Mouse (Mus musculus): ENCODE data around the gene Adck1. TPM values are rescaled to one million over a fixed set of nuclear protein-coding genes. Genes with fewer than 3 reads are reported as not detected.
A peak's percentile ranks its signal among the peaks of the same experiment; 100 is the strongest.

The Adck1 gene
- total RNA-seq, 2 experiments from 2014 or later, result 24.9 to 27.1 TPM

GRCm38 (mm10) chr12:88419912-88420621 lies 59.7 kb downstream of the Adck1 start:
- DNase-seq, result peak; percentile 6 to 23
- intact Hi-C loops (cut with DNase I), result no loop called here

GRCm38 (mm10) chr12:88426926-88427325 lies 66.6 kb downstream of the Adck1 start:
- intact Hi-C loops (cut with DNase I), result no loop called here
- DNase-seq, result no peak

- DNase-seq, result peak; percentile 24 to 34
- intact Hi-C loops (cut with DNase I), result no loop called here
Observed at GRCm38 (mm10) chr12:88428735-88429134, 68.4 kb downstream of the Adck1 start.

- intact Hi-C loops (cut with DNase I), result no loop called here
Observed at GRCm38 (mm10) chr12:88432277-88432676, 71.9 kb downstream of the Adck1 start.

GRCm38 (mm10) chr12:88433171-88433570 lies 72.8 kb downstream of the Adck1 start:
- intact Hi-C loops (cut with DNase I), result no loop called here
- no peak for DNase-seq

More at GRCm38 (mm10) chr12:88432277-88432676, 71.9 kb downstream of the Adck1 start:
- no peak for DNase-seq

- no peak for DNase-seq
- intact Hi-C loops (cut with DNase I), result no loop called here
Observed at GRCm38 (mm10) chr12:88436962-88437750, 76.8 kb downstream of the Adck1 start.

- intact Hi-C loops (cut with DNase I), result no loop called here
- no peak for DNase-seq
Observed at GRCm38 (mm10) chr12:88441922-88442809, 81.8 kb downstream of the Adck1 start.

GRCm38 (mm10) chr12:88444040-88444439 lies 83.7 kb downstream of the Adck1 start:
- intact Hi-C loops (cut with DNase I), result no loop called here
- peak in 1 of 2 experiments; percentile 12 for DNase-seq

- intact Hi-C loops (cut with DNase I), result no loop called here
- DNase-seq, result no peak
Observed at GRCm38 (mm10) chr12:88445471-88445870, 85.1 kb downstream of the Adck1 start.

GRCm38 (mm10) chr12:88450658-88451563 lies 90.6 kb downstream of the Adck1 start:
- no peak for DNase-seq
- intact Hi-C loops (cut with DNase I), result no loop called here

GRCm38 (mm10) chr12:88454701-88455410 lies 94.5 kb downstream of the Adck1 start:
- no peak for DNase-seq
- intact Hi-C loops (cut with DNase I), result no loop called here

- intact Hi-C loops (cut with DNase I), result no loop called here
- DNase-seq, result no peak
Observed at GRCm38 (mm10) chr12:88457021-88457420, 96.7 kb downstream of the Adck1 start.

- intact Hi-C loops (cut with DNase I), result no loop called here
- DNase-seq, result no peak
Observed at GRCm38 (mm10) chr12:88458936-88459335, 98.6 kb downstream of the Adck1 start.

- intact Hi-C loops (cut with DNase I), result no loop called here
- no peak for DNase-seq
Observed at GRCm38 (mm10) chr12:88459461-88459860, 99.1 kb downstream of the Adck1 start.

- intact Hi-C loops (cut with DNase I), result no loop called here
- DNase-seq, result no peak
Observed at GRCm38 (mm10) chr12:88461026-88461425, 100.7 kb downstream of the Adck1 start.

- DNase-seq, result no peak
- intact Hi-C loops (cut with DNase I), result no loop called here
Observed at GRCm38 (mm10) chr12:88463588-88464290, 103.4 kb downstream of the Adck1 start.

GRCm38 (mm10) chr12:88466801-88467200 lies 106.4 kb downstream of the Adck1 start:
- no peak for DNase-seq
- intact Hi-C loops (cut with DNase I), result no loop called here

GRCm38 (mm10) chr12:88467257-88467656 lies 106.9 kb downstream of the Adck1 start:
- no peak for DNase-seq
- intact Hi-C loops (cut with DNase I), result no loop called here

All from heart, postnatal 36 days (tissue).